Mouse (Mus musculus) ES-E14 (cell line): ENCODE results near the gene Fndc3a.

Experiments
- CHD2 ChIP-seq: IDR thresholded peaks from 2 replicates; pipeline ENCODE4 v1.6.1; 2014; ENCODE audit warnings: mild to moderate bottlenecking, low read depth, low read length, inconsistent platforms
- HCFC1 ChIP-seq: IDR thresholded peaks from 2 replicates; pipeline ENCODE4 v1.6.1; 2012; ENCODE audit warnings: low read length, inconsistent platforms, borderline replicate concordance; ENCODE audit not compliant: insufficient read depth
- ZC3H11A ChIP-seq: IDR thresholded peaks from 2 replicates; pipeline ENCODE4 v1.6.1; 2012; ENCODE audit warnings: low read depth, mild to moderate bottlenecking, inconsistent platforms, low read length, borderline replicate concordance
- ZNF384 ChIP-seq: IDR thresholded peaks from 2 replicates; pipeline ENCODE4 v1.6.1; 2012; ENCODE audit warnings: low read depth, low read length, inconsistent platforms

GRCm38 (mm10) chr14:72600375-72600774, 109.4 kb downstream of the Fndc3a start:
- TF ChIP-seq ZNF384 = no peak
- TF ChIP-seq HCFC1 = no peak
- no peak for TF ChIP-seq CHD2
- TF ChIP-seq ZC3H11A = no peak
